Mouse (Mus musculus) Patski (cell line): ENCODE measurements around the gene Tat. TPM values are rescaled to one million over a fixed set of nuclear protein-coding genes. Genes with fewer than 3 reads are reported as not detected.

Experiments used
- ATAC-seq: fragments of 100-300 bp; one replicate; pipeline ENCODE4 v1.8.0; 2021
- CTCF ChIA-PET: fragments of 350-600 bp; sonication (Branson Sonifier 250); formaldehyde crosslinking; loops from one replicate; lab custom pipeline; 2022; ENCODE audit warnings: inconsistent platforms; lab: Charles Lee
- POLR2A ChIA-PET: fragments of 350-600 bp; sonication (Branson Sonifier 250); formaldehyde crosslinking; loops from one replicate; lab custom pipeline; 2022; ENCODE audit warnings: antibody characterized with exemption, inconsistent platforms; lab: Charles Lee
- DNase-seq: peaks from one replicate; pipeline ENCODE4 v3.0.0-alpha.2; 2011; ENCODE audit warnings: low read depth, low spot score
- H3K27me3 ChIP-seq: fragments of 371-371 bp; one replicate; pipeline ENCODE4 v1.5.1; 2021
- CTCF ChIP-seq: fragments of 100-300 bp; IDR thresholded peaks from one replicate; pipeline ENCODE4 v1.5.1; 2021
- in situ Hi-C: fragments of 300-500 bp; cut with MboI; formaldehyde crosslinking; loops from 3 replicates; pipeline ENCODE4 v1.11.1; 2018; ENCODE audit warnings: low pct_unique_long_range_greater_than_20kb, mixed read lengths
- polyA plus RNA-seq: library from polyadenylated mRNA; unstranded; gene quantifications from one replicate; pipeline ENCODE4 v1.2.3, GENCODE M21; 2021

Tat gene
- polyA plus RNA-seq, 1 experiment from 2014 or later: 0.04 TPM

DNA sequence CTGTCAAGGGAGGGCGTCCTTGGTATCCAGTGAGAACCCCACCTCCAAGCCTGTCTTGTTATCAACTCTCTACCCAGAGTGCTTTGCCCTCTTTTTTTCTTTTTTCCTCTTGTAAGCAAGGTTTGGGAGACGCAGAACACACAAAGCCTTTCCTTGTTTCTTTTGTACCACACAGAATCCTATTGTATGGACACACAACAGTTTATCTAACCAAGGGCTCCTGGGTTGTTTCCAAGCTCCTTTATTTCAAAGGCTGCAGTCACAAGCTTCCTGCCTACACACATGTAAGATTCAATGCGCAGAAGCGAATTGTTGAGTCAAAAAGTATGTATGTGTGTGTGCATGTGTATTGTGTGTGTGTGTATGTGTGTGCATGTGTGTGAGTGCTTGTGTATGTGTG, 44.1 kb downstream of the Tat start:
- TF ChIP-seq CTCF: no peak
- ATAC-seq (no peak), DNase-seq (no peak)
- POLR2A ChIA-PET: no interaction called here
- in situ Hi-C loops: no loop called here
- CTCF ChIA-PET: no interaction called here
- H3K27me3 ChIP-seq: no peaks in the 10 kb centered on the region

DNA sequence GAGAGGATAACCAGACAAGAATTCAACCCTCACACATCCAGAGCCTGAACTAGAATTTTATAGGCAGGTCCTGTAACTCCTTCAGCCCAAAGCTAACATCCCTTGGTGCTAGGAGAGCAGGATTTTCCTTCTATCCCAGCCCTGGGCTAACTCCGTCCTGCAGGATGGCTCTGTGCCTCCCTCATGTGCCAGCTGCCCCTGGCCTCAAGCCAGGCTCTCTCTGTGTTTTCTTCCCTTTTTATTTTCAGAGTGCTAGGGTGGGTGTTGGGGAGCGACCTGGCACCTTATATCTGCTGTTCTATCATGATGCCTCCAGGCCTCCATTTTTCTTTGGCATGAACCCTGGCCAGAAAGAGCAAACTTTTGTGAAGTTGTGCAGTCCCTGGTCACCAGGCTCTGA, 45.9 kb downstream of the Tat start:
- DNase-seq: no peak
- in situ Hi-C loops: no loop called here
- no peak for TF ChIP-seq CTCF
- ATAC-seq: no peak
- peaks cover 5% of the 10 kb centered on the region for H3K27me3 ChIP-seq
- CTCF ChIA-PET: no interaction called here
- POLR2A ChIA-PET: no interaction called here

DNA sequence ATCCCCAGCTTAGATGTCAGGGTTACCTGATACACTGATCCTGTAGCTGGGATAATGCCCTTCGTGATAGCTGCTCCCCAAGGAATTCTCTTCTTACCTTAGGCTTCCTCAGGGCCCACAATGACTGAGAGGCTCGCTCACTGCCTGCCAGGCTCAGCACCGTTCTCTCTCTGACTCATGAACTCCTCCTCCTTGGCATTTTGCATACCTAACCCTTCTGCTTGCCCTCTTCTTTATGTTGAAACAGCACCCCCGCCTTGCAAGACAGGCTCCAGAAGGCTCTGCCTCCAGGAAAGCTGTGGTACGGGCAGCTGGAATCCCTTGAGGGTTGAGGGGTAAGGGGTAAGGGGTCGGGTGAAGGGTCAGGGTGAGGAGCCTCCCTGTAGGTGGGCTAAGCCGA, 49.0 kb downstream of the Tat start:
- H3K27me3 ChIP-seq: peaks cover 5% of the 10 kb centered on the region
- POLR2A ChIA-PET: interaction anchor here (0.6 kb wide), 1 partner anchor 17 kb away, joined by 6 read pairs; no protein-coding TSS in a partner anchor
- CTCF ChIA-PET: interaction anchor here (1.6 kb wide), 1 partner anchor 19 kb away, joined by 3 read pairs; no protein-coding TSS in a partner anchor
- DNase-seq (no peak), ATAC-seq (no peak)
- TF ChIP-seq CTCF: no peak
- in situ Hi-C loops: no loop called here

DNA sequence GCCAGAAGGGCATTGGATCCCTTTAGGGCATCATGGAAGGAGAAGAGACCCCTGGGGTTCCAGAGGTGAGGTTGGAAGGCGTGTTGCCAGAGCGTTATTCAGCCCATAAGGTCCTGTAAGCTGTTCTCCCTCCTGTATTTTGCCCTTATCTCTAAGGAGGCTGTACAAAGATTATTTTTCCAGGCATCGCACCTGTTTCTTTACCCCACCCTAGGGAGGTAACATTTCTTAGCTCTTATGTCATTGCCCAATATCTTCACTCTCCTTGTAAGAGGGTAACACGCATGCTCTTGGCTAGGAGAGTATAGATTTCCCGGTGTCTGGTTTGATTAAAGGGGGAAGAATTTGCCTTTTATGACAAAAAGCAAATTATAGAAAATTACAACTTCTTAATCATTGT, 49.4 kb downstream of the Tat start, which contains the start of gene Chst4:
Chst4 (minus strand) TSS at position 82 of the 400 bp plus-strand sequence.
- POLR2A ChIA-PET: no interaction called here
- DNase-seq (no peak), ATAC-seq (no peak)
- CTCF ChIA-PET: interaction anchor here (1.4 kb wide), 1 partner anchor 19 kb away, joined by 4 read pairs; no protein-coding TSS in a partner anchor
- H3K27me3 ChIP-seq: peaks cover 5% of the 10 kb centered on the region
- no peak for TF ChIP-seq CTCF
- in situ Hi-C loops: no loop called here

DNA sequence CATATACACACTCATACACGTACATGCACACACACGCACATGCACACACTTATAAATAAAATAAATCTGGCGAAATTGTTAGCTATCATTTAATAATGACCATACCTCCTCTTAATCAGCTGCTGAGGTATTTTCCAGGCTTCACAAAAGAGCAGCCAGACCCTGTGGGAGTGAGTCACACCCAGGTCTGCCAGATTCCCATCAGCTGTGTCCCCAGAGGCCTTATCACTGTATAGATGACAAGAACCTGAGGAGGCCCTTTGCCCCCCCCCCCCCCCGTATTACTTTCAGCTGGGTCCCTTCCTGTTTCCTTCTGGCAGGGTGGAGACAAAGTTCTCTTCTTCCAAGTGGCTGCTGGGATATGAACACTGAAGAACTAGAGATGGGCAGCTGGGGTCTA, 50.3 kb downstream of the Tat start:
- ChIA-PET POLR2A (no interaction called here), CTCF (interaction anchor here (1.4 kb wide), 1 partner anchor 18 kb away, joined by 4 read pairs; no protein-coding TSS in a partner anchor)
- peaks cover 5% of the 10 kb centered on the region for H3K27me3 ChIP-seq
- in situ Hi-C loops: no loop called here
- TF ChIP-seq CTCF: no peak
- ATAC-seq: no peak
- DNase-seq: no peak

Other genes starting within 250 kb of the Tat start
- gene Ap1g1, start 211.9 kb upstream of the Tat start, polyA plus RNA-seq: 104 TPM
- gene Phlpp2, start 121.9 kb upstream of the Tat start, polyA plus RNA-seq: 11.1 TPM
- 11.7 TPM for gene Marveld3, start 28.2 kb upstream of the Tat start, polyA plus RNA-seq
- not detected for gene Chst4, start 49.3 kb downstream of the Tat start, polyA plus RNA-seq
- 4.2 TPM for gene Zfp612, start 89.3 kb downstream of the Tat start, polyA plus RNA-seq
- not detected for gene Gm21964, start 110.8 kb downstream of the Tat start, polyA plus RNA-seq
- gene Gm17720, start 112.3 kb downstream of the Tat start, polyA plus RNA-seq: not detected
- not detected for gene Calb2, start 177.8 kb downstream of the Tat start, polyA plus RNA-seq
- 8.6 TPM for gene Cmtr2, start 225.2 kb downstream of the Tat start, polyA plus RNA-seq